In genomic region chr3:108857124-108857470, GRCm38 (mm10) we compare ENCODE assay signal across 15 mouse cellular contexts. TPM values are rescaled to one million over a fixed set of nuclear protein-coding genes. Genes with fewer than 3 reads are reported as not detected.
DNase-seq lines count a peak whose midpoint lies in the region; ATAC-seq and TF ChIP-seq lines count a peak whose summit lies in the region.
"Had no signal": no experiment of that assay in that cellular context is flagged by ENCODE, and none has a peak within 500 bp of the region (broad histone marks: within the 10 kb centered on the region; RNA-seq: fewer than 3 reads in every experiment).

No protein-coding gene starts in this region.

- no peaks in the 10 kb centered on the region for H3K36me3 ChIP-seq in limb, embryonic 12.5 days
- no peaks in the 10 kb centered on the region for H3K36me3 ChIP-seq in limb, embryonic 10.5 days
- no peaks in the 10 kb centered on the region for H3K36me3 ChIP-seq in spleen, adult 2 months (ENCODE audit: control insufficient read depth, insufficient read depth, low read length)
- H3K36me3 ChIP-seq in liver, postnatal 0 days (replicated peaks; ENCODE audit: insufficient read depth, low read length) = no peaks in the 10 kb centered on the region
- H3K36me3 ChIP-seq: embryonic facial prominence, embryonic 13.5 days; forebrain, embryonic 12.5 days; heart, embryonic 10.5 days; hindbrain, embryonic 12.5 days had no signal

- no peak for TF ChIP-seq POLR2A in spleen, adult 2 months (IDR thresholded peaks at IDR 0.05; ENCODE audit: low read depth, low read length)

- H3K9me3 ChIP-seq in limb, embryonic 12.5 days = 0 out of 2 replicates have a peak, but pooled peaks cover 3% of the 10 kb centered on the region
- no peaks in the 10 kb centered on the region for H3K9me3 ChIP-seq in limb, embryonic 10.5 days (replicated peaks)
- H3K9me3 ChIP-seq in liver, postnatal 0 days (ENCODE audit: low read length) = no peaks in the 10 kb centered on the region
- H3K9me3 ChIP-seq: embryonic facial prominence, embryonic 13.5 days; forebrain, embryonic 12.5 days; heart, embryonic 10.5 days; hindbrain, embryonic 12.5 days had no signal

- no peak for TF ChIP-seq CTCF in spleen, adult 2 months (IDR thresholded peaks at IDR 0.05; ENCODE audit: extremely low read depth, insufficient read depth, insufficient read length, insufficient replicate concordance)
- no peak for TF ChIP-seq CTCF in liver, postnatal 0 days (IDR thresholded peaks at IDR 0.05; ENCODE audit: low read depth)

- no peak overlapping the region for H3K4me3 ChIP-seq in limb, embryonic 12.5 days (replicated peaks)
- no peak overlapping the region for H3K4me3 ChIP-seq in limb, embryonic 10.5 days
- H3K4me3 ChIP-seq in spleen, adult 2 months (ENCODE audit: extremely low read depth, insufficient read depth, insufficient read length) = no peak overlapping the region
- H3K4me3 ChIP-seq in liver, postnatal 0 days (ENCODE audit: low read depth, low read length) = no peak overlapping the region
- H3K4me3 ChIP-seq: embryonic facial prominence, embryonic 13.5 days; forebrain, embryonic 12.5 days; gastrocnemius, adult 2 months; heart, embryonic 10.5 days; hindbrain, embryonic 12.5 days had no signal

- no peak for DNase-seq in limb, embryonic 10.5 days (ENCODE audit: low spot score)
- DNase-seq in spleen, adult 2 months (ENCODE audit: low read depth in 1 of 2, low spot score in 2 of 2) = no peak
- DNase-seq in spleen, postnatal 36 days (ENCODE audit: low spot score in 2 of 2) = no peak
- DNase-seq in Muller cell, postnatal 12 days (ENCODE audit: inconsistent ontology term) = peak; percentile 47
- no peak for DNase-seq in frontal cortex, postnatal 14 days (ENCODE audit: low spot score in 2 of 2)
- no peak for DNase-seq in liver, postnatal 0 days
- DNase-seq: adrenal gland, adult 8-10 months; gastrocnemius, adult 2 months; gastrocnemius, postnatal 25 days had no signal

- H3K27me3 ChIP-seq in limb, embryonic 12.5 days = no peaks in the 10 kb centered on the region
- no peaks in the 10 kb centered on the region for H3K27me3 ChIP-seq in limb, embryonic 10.5 days (ENCODE audit: low read depth, poor library complexity, severe bottlenecking)
- no peaks in the 10 kb centered on the region for H3K27me3 ChIP-seq in spleen, adult 2 months (ENCODE audit: control insufficient read depth, insufficient read depth, low read length)
- H3K27me3 ChIP-seq in liver, postnatal 0 days (ENCODE audit: insufficient read depth, low read length) = no peaks in the 10 kb centered on the region
- H3K27me3 ChIP-seq: embryonic facial prominence, embryonic 13.5 days; forebrain, embryonic 12.5 days; hindbrain, embryonic 12.5 days had no signal

- H3K27ac ChIP-seq in limb, embryonic 12.5 days = peak overlapping the region; percentile 47; the same call in 1 of the 2 replicates
- H3K27ac ChIP-seq in limb, embryonic 10.5 days = no peak overlapping the region
- H3K27ac ChIP-seq in spleen, adult 2 months (ENCODE audit: insufficient read depth, low read length) = peak overlapping the region; percentile 29
- H3K27ac ChIP-seq in liver, postnatal 0 days (ENCODE audit: low read depth) = no peak overlapping the region
- H3K27ac ChIP-seq: hindbrain, embryonic 12.5 days had no signal

- H3K9ac ChIP-seq in limb, embryonic 12.5 days (replicated peaks) = no peak overlapping the region
- no peak overlapping the region for H3K9ac ChIP-seq in liver, postnatal 0 days (replicated peaks)
- H3K9ac ChIP-seq: embryonic facial prominence, embryonic 13.5 days; forebrain, embryonic 12.5 days; hindbrain, embryonic 12.5 days had no signal

- WGBS in limb, embryonic 12.5 days = 25% methylated on average over 3 of the region's 3 CpGs
- WGBS in limb, embryonic 10.5 days = 33% methylated on average over 3 of the region's 3 CpGs
- 53% methylated on average over 3 of the region's 3 CpGs for whole genome bisulfite sequencing in spleen, adult 2 months
- WGBS in liver, postnatal 0 days (ENCODE audit: insufficient replicate concordance) = 61% methylated on average over 3 of the region's 3 CpGs

- H3K4me1 ChIP-seq in limb, embryonic 12.5 days (replicated peaks) = peaks cover 29% of the 10 kb centered on the region
- peaks cover 41% of the 10 kb centered on the region for H3K4me1 ChIP-seq in limb, embryonic 10.5 days
- H3K4me1 ChIP-seq in spleen, adult 2 months (ENCODE audit: control insufficient read depth, insufficient read depth, insufficient read length) = peaks cover 3% of the 10 kb centered on the region; the same call in 1 of the 2 replicates
- H3K4me1 ChIP-seq in liver, postnatal 0 days (ENCODE audit: insufficient read depth) = no peaks in the 10 kb centered on the region

- H3K4me2 ChIP-seq in limb, embryonic 12.5 days = no peak overlapping the region
- H3K4me2 ChIP-seq in liver, postnatal 0 days (ENCODE audit: low read depth, low read length) = no peak overlapping the region
- H3K4me2 ChIP-seq: embryonic facial prominence, embryonic 13.5 days; forebrain, embryonic 12.5 days; hindbrain, embryonic 12.5 days had no signal

- ATAC-seq in limb, embryonic 12.5 days (ENCODE audit: insufficient number of reproducible peaks, insufficient read depth, low FRiP score, low TSS enrichment, low read depth) = no peak
- ATAC-seq in liver, postnatal 0 days = no peak

- no peak for TF ChIP-seq EP300 in liver, postnatal 0 days (IDR thresholded peaks at IDR 0.05; ENCODE audit: low read depth)

RNA-seq across cellular contexts. Expression of gene Stxbp3, which starts 16.8 kb away (rescaled TPM):
- 32.5 and 33.3 TPM in 2 replicates for polyA plus RNA-seq in limb, embryonic 12.5 days (2016; fragmentation: Nextera tagmentation; extraction: Ambion mirVana)
- polyA plus RNA-seq in limb, embryonic 10.5 days (2016; fragmentation: Nextera tagmentation; extraction: Ambion mirVana) = 20.8 and 24.6 TPM in 2 replicates
- 6.0 and 6.9 TPM in 2 replicates for polyA plus RNA-seq in spleen, adult 2 months (2012; rRNA removed)
- polyA plus RNA-seq in liver, postnatal 0 days (2015; fragmentation: Nextera tagmentation; extraction: Ambion mirVana) = 18.1 and 19.3 TPM in 2 replicates

RNA-seq across cellular contexts. Expression of gene Fndc7, which starts 32.7 kb away (rescaled TPM):
- polyA plus RNA-seq in limb, embryonic 12.5 days (2016; fragmentation: Nextera tagmentation; extraction: Ambion mirVana) = 0.13 TPM in 2 replicates
- 0.14 TPM in 1 of 2 replicates, not detected in the other for polyA plus RNA-seq in limb, embryonic 10.5 days (2016; fragmentation: Nextera tagmentation; extraction: Ambion mirVana)
- 1.7 and 2.0 TPM in 2 replicates for polyA plus RNA-seq in spleen, adult 2 months (2012; rRNA removed)
- 0.06 and 0.09 TPM in 2 replicates for polyA plus RNA-seq in liver, postnatal 0 days (2015; fragmentation: Nextera tagmentation; extraction: Ambion mirVana)
- polyA plus RNA-seq: forebrain, embryonic 12.5 days; forebrain, embryonic 16.5 days had no signal

RNA-seq across cellular contexts. Expression of gene Prpf38b, which starts 54.4 kb away (rescaled TPM):
- polyA plus RNA-seq in limb, embryonic 12.5 days (2016; fragmentation: Nextera tagmentation; extraction: Ambion mirVana) = 89.4 and 98.9 TPM in 2 replicates
- 69.9 and 72.6 TPM in 2 replicates for polyA plus RNA-seq in limb, embryonic 10.5 days (2016; fragmentation: Nextera tagmentation; extraction: Ambion mirVana)
- 61.4 and 111 TPM in 2 replicates for polyA plus RNA-seq in spleen, adult 2 months (2012; rRNA removed)
- 21.5 and 23.9 TPM in 2 replicates for polyA plus RNA-seq in liver, postnatal 0 days (2015; fragmentation: Nextera tagmentation; extraction: Ambion mirVana)

Comparison
In these comparisons a context has a peak if more than half of its experiments do, and no peak if none do; other contexts are left out.
1. H3K27ac ChIP-seq: peak in limb, embryonic 12.5 days (single experiment) and spleen, adult 2 months (single experiment); none in limb, embryonic 10.5 days (single experiment) and liver, postnatal 0 days (single experiment).